9 mouse cellular contexts compared by ENCODE assay signal in genomic region chr6:134848197-134848890, GRCm38 (mm10). TPM values are rescaled to one million over a fixed set of nuclear protein-coding genes. Genes with fewer than 3 reads are reported as not detected.
DNase-seq lines count a peak whose midpoint lies in the region; ATAC-seq lines count a peak whose summit lies in the region.
"Had no signal": no experiment of that assay in that cellular context is flagged by ENCODE, and none has a peak within 500 bp of the region (broad histone marks: within the 10 kb centered on the region; RNA-seq: fewer than 3 reads in every experiment).

No protein-coding gene starts in this region.

- no peak overlapping the region for H3K4me2 ChIP-seq in forebrain, embryonic 12.5 days
- H3K4me2 ChIP-seq in forebrain, embryonic 13.5 days: no peak overlapping the region
- H3K4me2 ChIP-seq: limb, embryonic 12.5 days had no signal

- H3K4me3 ChIP-seq in forebrain, embryonic 12.5 days (replicated peaks): no peak overlapping the region
- H3K4me3 ChIP-seq in forebrain, embryonic 13.5 days: no peak overlapping the region
- H3K4me3 ChIP-seq: limb, embryonic 12.5 days had no signal

- H3K4me1 ChIP-seq in forebrain, embryonic 12.5 days: no peaks in the 10 kb centered on the region
- no peaks in the 10 kb centered on the region for H3K4me1 ChIP-seq in forebrain, embryonic 13.5 days
- H3K4me1 ChIP-seq: limb, embryonic 12.5 days had no signal

- H3K9me3 ChIP-seq in forebrain, embryonic 12.5 days: no peaks in the 10 kb centered on the region
- H3K9me3 ChIP-seq in forebrain, embryonic 13.5 days (replicated peaks): no peaks in the 10 kb centered on the region
- H3K9me3 ChIP-seq: limb, embryonic 12.5 days had no signal

- H3K36me3 ChIP-seq in forebrain, embryonic 12.5 days (replicated peaks): 0 out of 2 replicates have a peak, but pooled peaks cover 2% of the 10 kb centered on the region
- H3K36me3 ChIP-seq in forebrain, embryonic 13.5 days (ENCODE audit: poor library complexity, severe bottlenecking): no peaks in the 10 kb centered on the region
- H3K36me3 ChIP-seq: limb, embryonic 12.5 days had no signal

- DNase-seq in 3T3-L1 (ENCODE audit: low read depth, low spot score) (peak; percentile 70), ZHBTc4 (ENCODE audit: low read depth, low spot score) (peak; percentile 73)
- DNase-seq in kidney, postnatal 10 days: peak; percentile 73
- peak; percentile 58 for DNase-seq in thymus, postnatal 25 days
- DNase-seq in gastrocnemius, postnatal 36 days: no peak
- DNase-seq in heart, postnatal 36 days: no peak

- ATAC-seq in forebrain, embryonic 12.5 days (ENCODE audit: low FRiP score): peak; percentile 58; the same call in 1 of the 2 replicates
- ATAC-seq in forebrain, embryonic 13.5 days: no peak

- H3K9ac ChIP-seq in forebrain, embryonic 12.5 days: no peak overlapping the region
- H3K9ac ChIP-seq in forebrain, embryonic 13.5 days: no peak overlapping the region
- H3K9ac ChIP-seq: limb, embryonic 12.5 days had no signal

- no peak overlapping the region for H3K27ac ChIP-seq in forebrain, embryonic 12.5 days
- no peak overlapping the region for H3K27ac ChIP-seq in forebrain, embryonic 13.5 days
- H3K27ac ChIP-seq: limb, embryonic 12.5 days had no signal

- 79% methylated on average over 5 of the region's 5 CpGs for WGBS in forebrain, embryonic 12.5 days
- 80% methylated on average over 5 of the region's 5 CpGs for WGBS in forebrain, embryonic 13.5 days

- intact Hi-C loops in gastrocnemius, postnatal 36 days (cut with DNase I): no loop called here
- intact Hi-C loops in heart, postnatal 36 days (cut with DNase I): no loop called here

- H3K27me3 ChIP-seq in forebrain, embryonic 12.5 days: no peaks in the 10 kb centered on the region
- no peaks in the 10 kb centered on the region for H3K27me3 ChIP-seq in forebrain, embryonic 13.5 days
- H3K27me3 ChIP-seq: limb, embryonic 12.5 days had no signal

RNA-seq across cellular contexts. Expression of gene Crebl2, which starts 18.4 kb away (rescaled TPM):
- 1.7 and 1.8 TPM in 2 replicates for polyA plus RNA-seq in forebrain, embryonic 12.5 days (2016; fragmentation: Nextera tagmentation; extraction: Ambion mirVana)
- 2.5 and 2.6 TPM in 2 replicates for polyA plus RNA-seq in forebrain, embryonic 13.5 days (2015; fragmentation: Nextera tagmentation; extraction: Ambion mirVana)
- total RNA-seq in gastrocnemius, postnatal 36 days (2021): 1 to 10 TPM; 6.7 to 8.3 TPM
- 10 to 100 TPM; 13.0 to 14.1 TPM for total RNA-seq in heart, postnatal 36 days (2021)

RNA-seq across cellular contexts. Expression of gene Gpr19, which starts 50.0 kb away (rescaled TPM):
- polyA plus RNA-seq in forebrain, embryonic 12.5 days (2016; fragmentation: Nextera tagmentation; extraction: Ambion mirVana): 38.5 and 45.6 TPM in 2 replicates
- polyA plus RNA-seq in forebrain, embryonic 13.5 days (2015; fragmentation: Nextera tagmentation; extraction: Ambion mirVana): 45.5 and 46.4 TPM in 2 replicates
- 1 to 10 TPM; 3.5 to 4.6 TPM for total RNA-seq in gastrocnemius, postnatal 36 days (2021)
- 1 to 10 TPM; 4.4 to 5.2 TPM for total RNA-seq in heart, postnatal 36 days (2021)

RNA-seq across cellular contexts. Expression of gene Dusp16, which starts 55.9 kb away (rescaled TPM):
- 20.4 and 22.0 TPM in 2 replicates for polyA plus RNA-seq in forebrain, embryonic 12.5 days (2016; fragmentation: Nextera tagmentation; extraction: Ambion mirVana)
- 13.8 and 15.4 TPM in 2 replicates for polyA plus RNA-seq in forebrain, embryonic 13.5 days (2015; fragmentation: Nextera tagmentation; extraction: Ambion mirVana)
- total RNA-seq in gastrocnemius, postnatal 36 days (2021): 10 to 100 TPM; 14.4 to 16.4 TPM
- total RNA-seq in heart, postnatal 36 days (2021): 10 to 100 TPM; 22.2 to 25.6 TPM

Comparison
In these comparisons a context has a peak if more than half of its experiments do, and no peak if none do; other contexts are left out.
1. DNase-seq: peak in 3T3-L1 (single experiment), ZHBTc4 (single experiment), kidney, postnatal 10 days (single experiment) and thymus, postnatal 25 days (single experiment); none in gastrocnemius, postnatal 36 days (0 of 2) and heart, postnatal 36 days (0 of 2).